In the genomic region with DNA sequence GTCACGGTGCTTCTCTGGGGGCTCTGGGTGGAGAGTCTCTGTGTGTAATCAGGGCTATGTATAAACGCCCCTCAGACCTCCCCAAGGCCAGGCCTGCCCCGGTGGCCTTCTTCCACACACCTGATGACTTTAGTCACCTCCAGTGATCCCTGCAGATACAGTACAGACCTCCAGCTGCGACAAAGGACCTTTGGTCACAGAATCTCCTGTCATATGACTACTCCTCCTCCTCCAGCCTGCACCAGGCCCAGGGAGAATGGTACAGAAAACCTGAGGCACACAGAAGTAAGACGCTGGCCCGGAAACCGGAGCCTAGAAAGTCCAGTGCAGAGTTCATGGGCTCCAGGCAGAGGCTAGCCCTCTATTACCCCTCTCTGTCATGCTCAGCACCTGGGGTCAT, we compare ENCODE assay signal across 28 mouse cellular contexts.
DNase-seq lines count a peak whose midpoint lies in the region; ATAC-seq lines count a peak whose summit lies in the region.
"Had no signal": no experiment of that assay in that cellular context is flagged by ENCODE, and none has a peak within 500 bp of the region (broad histone marks: within the 10 kb centered on the region; RNA-seq: fewer than 3 reads in every experiment).

No protein-coding gene starts in this region.

- no peaks in the 10 kb centered on the region for H3K9me3 ChIP-seq in midbrain, embryonic 10.5 days (replicated peaks)
- H3K9me3 ChIP-seq in midbrain, embryonic 14.5 days (ENCODE audit: control insufficient read depth, low read length), result no peaks in the 10 kb centered on the region
- no peaks in the 10 kb centered on the region for H3K9me3 ChIP-seq in midbrain, embryonic 16.5 days (replicated peaks; ENCODE audit: control insufficient read depth, low read length, poor library complexity, severe bottlenecking)
- H3K9me3 ChIP-seq: embryonic facial prominence, embryonic 13.5 days; heart, embryonic 13.5 days; hindbrain, embryonic 13.5 days; liver, embryonic 12.5 days; midbrain, embryonic 15.5 days had no signal

- H3K4me3 ChIP-seq in midbrain, embryonic 10.5 days, result no peak overlapping the region
- H3K4me3 ChIP-seq in midbrain, embryonic 14.5 days (replicated peaks; ENCODE audit: low read depth, low read length), result no peak overlapping the region
- no peak overlapping the region for H3K4me3 ChIP-seq in midbrain, embryonic 16.5 days (ENCODE audit: low read depth, low read length)
- H3K4me3 ChIP-seq: embryonic facial prominence, embryonic 13.5 days; heart, adult 2 months; heart, embryonic 13.5 days; hindbrain, embryonic 13.5 days; liver, embryonic 12.5 days; midbrain, embryonic 15.5 days had no signal

- peak; percentile 46 for DNase-seq in kidney, adult 11 months
- no peak for DNase-seq in kidney, postnatal 4 days
- DNase-seq in midbrain, embryonic 10.5 days (ENCODE audit: low spot score), result no peak
- DNase-seq in midbrain, embryonic 14.5 days, result no peak
- peak; percentile 46 to 57 for DNase-seq in kidney, postnatal 36 days
- no peak for DNase-seq in left cerebral cortex, adult 9 months (ENCODE audit: low spot score in 2 of 2)
- DNase-seq: adrenal gland, postnatal 25 days; B cell, adult 2 months; cerebellum, adult 11-12 months; cerebellum, adult 9-11 months; embryo, embryonic 11 days; forebrain, postnatal 0 days; heart, adult 2 months; heart, postnatal 10 days; layer of hippocampus, adult 9-11 months; liver, postnatal 0 days; lung, postnatal 4 days; right cerebral cortex, adult 18-20 months; spleen, adult 18-20 months; thymus, adult 18-20 months; thymus, postnatal 25 days had no signal

- H3K27ac ChIP-seq in midbrain, embryonic 10.5 days (replicated peaks), result peak overlapping the region; percentile 78; the same call in 1 of the 2 replicates
- H3K27ac ChIP-seq in midbrain, embryonic 14.5 days (replicated peaks; ENCODE audit: low read depth, low read length), result no peak overlapping the region
- H3K27ac ChIP-seq in midbrain, embryonic 16.5 days (ENCODE audit: low read length), result no peak overlapping the region
- H3K27ac ChIP-seq: embryonic facial prominence, embryonic 13.5 days; heart, adult 2 months; heart, embryonic 13.5 days; hindbrain, embryonic 13.5 days; liver, embryonic 12.5 days; midbrain, embryonic 15.5 days; stomach, postnatal 0 days had no signal

- H3K27me3 ChIP-seq in midbrain, embryonic 10.5 days (ENCODE audit: low read depth, poor library complexity, severe bottlenecking), result peaks cover 30% of the 10 kb centered on the region
- no peaks in the 10 kb centered on the region for H3K27me3 ChIP-seq in midbrain, embryonic 14.5 days (ENCODE audit: control insufficient read depth, insufficient read depth, low read length)
- H3K27me3 ChIP-seq in midbrain, embryonic 16.5 days (ENCODE audit: control insufficient read depth, insufficient read depth, low read depth, low read length), result no peaks in the 10 kb centered on the region
- H3K27me3 ChIP-seq: heart, embryonic 13.5 days; liver, embryonic 12.5 days; midbrain, embryonic 15.5 days had no signal

- H3K4me2 ChIP-seq in midbrain, embryonic 14.5 days (ENCODE audit: low read length), result no peak overlapping the region
- H3K4me2 ChIP-seq in midbrain, embryonic 16.5 days (ENCODE audit: low read length), result no peak overlapping the region
- H3K4me2 ChIP-seq: embryonic facial prominence, embryonic 13.5 days; heart, embryonic 13.5 days; hindbrain, embryonic 13.5 days; liver, embryonic 12.5 days; midbrain, embryonic 15.5 days had no signal

- 86% methylated on average over 7 of the region's 7 CpGs for WGBS in midbrain, embryonic 10.5 days
- WGBS in midbrain, embryonic 14.5 days, result 94% methylated on average over 7 of the region's 7 CpGs
- WGBS in midbrain, embryonic 16.5 days, result 93% methylated on average over 7 of the region's 7 CpGs

- peaks cover 48% of the 10 kb centered on the region for H3K4me1 ChIP-seq in midbrain, embryonic 10.5 days
- H3K4me1 ChIP-seq in midbrain, embryonic 14.5 days (ENCODE audit: control insufficient read depth, insufficient read depth, low read length), result peaks cover 22% of the 10 kb centered on the region
- H3K4me1 ChIP-seq in midbrain, embryonic 16.5 days (ENCODE audit: control insufficient read depth, insufficient read depth, low read length), result peaks cover 21% of the 10 kb centered on the region

- ATAC-seq in midbrain, embryonic 14.5 days (ENCODE audit: low FRiP score, low TSS enrichment), result no peak
- no peak for ATAC-seq in midbrain, embryonic 16.5 days
- ATAC-seq: forebrain, postnatal 0 days; liver, embryonic 12.5 days; liver, postnatal 0 days; midbrain, embryonic 15.5 days had no signal

- H3K9ac ChIP-seq in midbrain, embryonic 14.5 days (replicated peaks; ENCODE audit: low read length), result no peak overlapping the region
- no peak overlapping the region for H3K9ac ChIP-seq in midbrain, embryonic 16.5 days (ENCODE audit: low read depth, low read length)
- H3K9ac ChIP-seq: embryonic facial prominence, embryonic 13.5 days; forebrain, postnatal 0 days; liver, embryonic 12.5 days; liver, postnatal 0 days; midbrain, embryonic 15.5 days had no signal

- H3K36me3 ChIP-seq in midbrain, embryonic 10.5 days, result peaks cover 6% of the 10 kb centered on the region
- no peaks in the 10 kb centered on the region for H3K36me3 ChIP-seq in midbrain, embryonic 14.5 days (ENCODE audit: control insufficient read depth, insufficient read depth, low read length)
- H3K36me3 ChIP-seq in midbrain, embryonic 16.5 days (ENCODE audit: control insufficient read depth, insufficient read depth, low read length), result no peaks in the 10 kb centered on the region
- H3K36me3 ChIP-seq: midbrain, embryonic 15.5 days had no signal

Comparison
In these comparisons a context has a peak if more than half of its experiments do, and no peak if none do; other contexts are left out.
1. DNase-seq: peak in kidney, adult 11 months (single experiment) and kidney, postnatal 36 days (2 of 2); none in kidney, postnatal 4 days (0 of 2), midbrain, embryonic 10.5 days (single experiment), midbrain, embryonic 14.5 days (single experiment) and left cerebral cortex, adult 9 months (0 of 2).